Mouse (Mus musculus) heart, adult 8-10 months (tissue): Measurements from ENCODE around the gene Nmt1. TPM values are rescaled to one million over a fixed set of nuclear protein-coding genes. Genes with fewer than 3 reads are reported as not detected.
A peak's percentile ranks its signal among the peaks of the same experiment; 100 is the strongest.

Experiments used
- DNase-seq: peaks from one replicate; pipeline ENCODE4 v3.0.0; 2022; ENCODE audit warnings: low spot score
- total RNA-seq, 4 experiments: library from RNA; stranded (reverse); gene quantifications; 2 replicates each; pipeline ENCODE4 v1.2.4; 2022

The Nmt1 gene
- total RNA-seq, 4 experiments from 2014 or later: 67.2 to 74.7 (median 70.0) TPM

DNA sequence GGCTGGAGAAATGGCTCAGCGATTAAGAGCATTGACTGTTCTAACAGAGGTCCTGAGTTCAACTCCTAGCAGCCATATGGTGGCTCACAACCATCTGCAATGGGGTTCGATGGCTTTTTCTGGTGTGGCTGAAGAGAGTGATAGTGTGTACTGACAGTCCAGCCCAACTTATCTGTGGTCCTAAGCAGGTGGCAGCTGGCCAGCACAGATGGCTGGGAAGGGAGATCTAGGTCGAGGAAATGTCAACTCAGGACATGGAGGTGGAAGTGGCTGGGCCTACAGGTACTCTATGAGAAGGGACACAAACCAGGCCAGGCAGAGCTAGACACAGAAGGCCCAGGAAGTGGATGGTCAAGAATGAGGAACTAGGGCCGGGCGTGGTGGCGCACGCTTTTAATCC lies 48.0 kb downstream of the Nmt1 start:
- no peak for DNase-seq

GRCm38 (mm10) chr11:103076581-103076980 lies 48.6 kb downstream of the Nmt1 start:
- no peak for DNase-seq

GRCm38 (mm10) chr11:103078131-103078530 lies 50.1 kb downstream of the Nmt1 start:
- no peak for DNase-seq

GRCm38 (mm10) chr11:103080323-103081091 lies 52.5 kb downstream of the Nmt1 start:
- DNase-seq: no peak

DNA sequence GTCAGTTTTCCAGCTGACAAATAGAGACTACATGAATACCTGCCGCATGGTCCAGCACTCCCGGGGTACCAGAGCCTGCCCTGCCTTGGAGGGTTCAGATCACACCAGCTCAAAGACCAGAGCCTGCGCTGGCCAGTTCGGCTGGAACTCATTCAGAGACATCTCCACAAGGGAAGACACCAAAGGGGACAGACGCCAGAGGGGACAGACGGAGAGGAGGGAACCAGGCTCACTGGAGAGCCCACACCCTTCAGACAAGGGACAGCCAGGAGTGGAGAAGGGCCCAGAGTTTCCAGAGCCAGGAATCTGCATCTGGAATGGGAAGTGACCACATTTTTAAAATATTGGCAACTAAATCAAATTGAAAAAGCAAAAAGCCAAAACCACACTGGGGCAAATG lies 53.6 kb downstream of the Nmt1 start:
- DNase-seq: no peak

DNA sequence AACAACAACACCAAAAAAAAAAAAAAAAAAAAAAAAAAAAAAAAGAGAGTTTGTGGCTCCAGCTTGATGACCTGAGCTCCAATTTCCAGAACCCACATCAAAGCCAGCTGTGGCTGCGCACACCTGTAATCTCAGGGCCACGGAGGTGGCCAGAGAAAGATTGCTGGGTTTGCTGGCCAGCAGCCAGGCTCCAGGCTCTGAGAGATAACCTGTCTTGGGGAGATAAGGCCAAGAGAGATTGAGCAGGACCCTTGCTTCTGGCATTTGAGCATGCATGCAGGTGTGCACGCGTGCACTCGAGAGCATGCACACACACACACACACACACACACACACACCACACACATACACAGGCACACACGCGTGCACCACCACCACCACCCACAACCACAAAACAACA lies 65.3 kb downstream of the Nmt1 start:
- no peak for DNase-seq

DNA sequence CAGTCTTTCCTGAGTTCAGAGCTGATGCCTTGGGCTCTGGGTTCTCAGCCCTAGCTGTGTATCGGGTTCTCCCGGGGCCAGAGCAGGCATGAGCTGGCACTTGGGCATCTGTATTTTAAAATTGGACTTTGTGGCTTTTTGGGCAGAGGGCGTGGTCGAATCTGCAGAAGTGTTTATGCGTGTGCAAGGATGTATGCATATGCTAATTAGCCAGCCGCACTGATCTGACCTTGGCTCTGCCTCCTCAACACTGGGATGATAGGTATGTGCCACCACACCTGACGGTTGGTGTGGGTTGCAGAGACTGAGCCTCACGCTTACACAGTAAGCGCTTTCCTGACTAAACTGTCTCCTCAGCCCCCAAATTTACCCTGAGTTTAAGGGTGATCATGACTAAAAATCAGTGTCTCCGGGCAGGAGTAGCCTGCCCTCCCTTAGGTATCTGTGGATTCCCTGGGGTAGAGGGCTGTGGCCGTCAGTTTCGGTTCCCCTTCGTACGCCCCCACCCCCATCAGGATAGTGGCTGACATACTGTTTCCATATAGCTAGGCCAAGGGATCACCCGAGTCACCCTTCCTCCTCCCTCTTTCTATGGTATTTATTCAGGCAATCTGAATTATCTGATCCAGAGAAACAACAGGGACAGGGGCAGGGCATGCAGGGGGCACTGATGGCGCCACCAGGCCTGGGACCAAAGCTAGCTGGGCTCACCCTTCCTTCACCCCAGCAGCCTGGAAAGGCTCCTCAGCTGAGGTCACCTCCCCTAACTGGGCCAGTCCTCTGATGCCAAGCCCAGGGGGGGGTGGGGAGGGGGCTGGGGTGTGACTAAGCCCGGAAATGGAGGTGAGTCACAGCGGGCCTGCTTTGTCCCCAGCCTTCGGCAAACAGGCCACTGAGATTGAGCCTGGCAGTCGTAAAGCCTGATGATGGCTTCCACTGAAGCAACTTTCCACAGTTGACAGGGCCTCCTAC lies 66.2 kb downstream of the Nmt1 start:
- DNase-seq: no peak

DNA sequence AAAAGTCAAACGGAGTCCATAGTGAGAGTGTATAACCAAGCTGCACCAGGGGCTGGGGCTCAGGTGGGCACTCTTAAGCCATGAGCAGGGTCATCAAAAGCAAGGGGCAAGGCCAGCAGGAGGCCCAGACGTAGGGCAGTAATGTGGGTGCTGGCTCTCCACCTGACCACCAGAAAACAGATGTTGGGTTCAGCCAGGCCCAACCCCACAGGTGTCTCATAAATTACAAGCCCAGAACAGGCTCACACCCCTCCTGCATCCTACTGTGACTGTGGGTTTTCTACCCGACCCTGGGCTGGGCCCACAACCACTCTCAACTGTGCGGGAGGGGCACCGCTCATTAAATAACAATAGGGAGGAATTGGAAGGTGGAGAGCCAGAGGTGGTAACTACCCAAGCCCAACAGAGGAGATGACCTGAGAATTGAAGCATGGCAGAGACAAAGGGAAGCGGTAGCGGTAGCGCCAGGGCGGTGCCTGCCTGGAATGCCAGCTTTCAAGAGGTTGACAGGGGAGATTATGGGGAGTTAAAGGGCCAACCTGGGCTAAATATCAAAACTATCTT lies 67.2 kb downstream of the Nmt1 start:
- no peak for DNase-seq

GRCm38 (mm10) chr11:103095801-103096200 lies 67.8 kb downstream of the Nmt1 start:
- no peak for DNase-seq

GRCm38 (mm10) chr11:103096979-103097894 lies 69.2 kb downstream of the Nmt1 start:
- DNase-seq: no peak

GRCm38 (mm10) chr11:103098531-103099190 lies 70.7 kb downstream of the Nmt1 start:
- DNase-seq: no peak

DNA sequence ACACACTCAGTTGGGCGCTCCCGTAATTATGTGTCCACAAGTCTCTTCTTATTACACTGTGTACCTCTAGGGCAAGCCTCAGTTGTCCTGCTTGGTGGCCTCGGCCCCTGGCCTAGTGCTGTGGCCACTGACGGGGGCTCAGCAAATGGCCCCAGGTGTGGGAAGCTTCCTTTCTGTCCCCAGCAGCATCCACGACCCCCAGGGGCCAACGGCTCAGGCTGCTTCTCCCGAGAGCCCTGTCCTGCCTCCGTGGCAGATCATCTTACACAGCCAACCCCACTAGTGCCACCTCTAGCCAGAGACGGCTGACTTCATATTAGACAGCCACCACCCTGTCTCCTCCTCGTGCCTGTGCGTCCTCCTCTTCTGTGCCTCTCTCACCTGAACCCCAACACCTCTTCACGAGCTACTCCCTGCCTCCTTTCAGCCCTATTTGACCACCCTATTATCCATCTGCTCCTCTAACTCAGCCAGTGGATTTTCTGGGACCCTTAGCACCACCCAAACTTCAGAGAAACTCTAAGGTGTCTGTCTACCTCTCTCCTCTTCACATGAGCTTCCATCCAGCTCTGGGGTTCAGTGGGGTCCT lies 71.5 kb downstream of the Nmt1 start:
- DNase-seq: no peak

GRCm38 (mm10) chr11:103100361-103100760 lies 72.4 kb downstream of the Nmt1 start:
- no peak for DNase-seq

DNA sequence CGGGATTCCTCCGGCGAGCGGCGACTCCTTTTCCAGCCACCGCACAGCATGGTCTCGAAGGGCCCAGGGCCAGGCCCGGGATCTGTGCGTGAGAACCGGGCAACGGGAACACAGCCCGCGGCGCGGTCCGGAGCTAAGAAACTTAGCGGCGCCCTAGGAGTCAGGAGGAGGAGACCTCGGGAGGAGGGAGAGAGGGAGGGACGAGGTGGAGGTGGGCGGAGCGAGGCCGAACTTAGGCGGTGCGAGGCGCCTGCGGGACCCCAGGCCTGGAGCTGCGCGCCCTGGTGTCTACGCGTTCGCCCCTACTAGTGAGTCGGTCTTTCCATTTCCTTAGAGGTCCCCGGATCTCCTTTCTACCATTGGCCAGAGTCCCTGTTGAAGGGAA lies 73.5 kb downstream of the Nmt1 start, which contains the start of the genes Plcd3 and Acbd4:
Gene Plcd3, minus strand, starts transcription at position 178 of the 385 bp plus-strand sequence.
Gene Acbd4, plus strand, starts transcription at position 202 of the 385 bp plus-strand sequence.
- DNase-seq: peak; percentile 88

- peak; percentile 83 for DNase-seq
Observed at GRCm38 (mm10) chr11:103101866-103102501, 74.0 kb downstream of the Nmt1 start.

DNA sequence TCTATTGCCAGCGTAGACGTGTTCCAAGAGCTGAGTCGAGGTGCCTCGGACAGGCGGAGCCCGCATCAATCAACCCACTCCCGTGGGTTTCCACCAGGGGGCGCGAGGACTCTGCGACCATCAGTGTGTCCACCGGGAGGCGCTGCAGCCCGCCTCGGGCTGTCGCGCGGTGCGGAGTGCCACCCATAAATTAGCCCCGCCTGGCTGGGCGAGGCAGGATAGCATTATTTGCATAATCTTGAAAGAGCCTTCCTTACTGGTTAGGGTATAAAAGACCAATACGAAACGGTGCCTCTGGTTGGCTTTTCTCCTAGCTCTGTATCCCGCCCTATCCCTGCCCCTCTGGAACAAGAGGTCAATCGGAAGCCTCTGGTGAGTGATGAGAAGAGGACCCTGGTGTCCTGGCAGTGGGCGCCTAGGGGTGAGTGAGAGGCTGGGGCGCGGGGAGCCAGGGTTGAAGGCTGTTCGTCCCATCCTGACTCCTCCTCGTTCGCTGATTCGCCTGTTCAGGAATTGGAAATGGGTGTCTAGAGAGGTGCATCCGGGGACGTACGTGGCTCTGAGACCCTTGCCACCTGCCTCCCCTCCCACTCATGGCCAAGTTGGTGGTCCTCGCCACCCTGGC lies 74.8 kb downstream of the Nmt1 start:
- peak; percentile 98 for DNase-seq

GRCm38 (mm10) chr11:103103621-103104020 lies 75.6 kb downstream of the Nmt1 start:
- DNase-seq: no peak

GRCm38 (mm10) chr11:103104469-103104868 lies 76.5 kb downstream of the Nmt1 start:
- DNase-seq: no peak

GRCm38 (mm10) chr11:103105180-103105725 lies 77.3 kb downstream of the Nmt1 start:
- DNase-seq: no peak
